Mouse (Mus musculus) frontal cortex, postnatal 36 days (tissue): ENCODE data around the gene Extl2.
A peak's percentile ranks its signal among the peaks of the same experiment; 100 is the strongest.

ENCODE experiments used
- DNase-seq, 2 experiments: peaks; one replicate each; pipeline ENCODE4 v3.0.0; 2022; ENCODE audit warnings: low spot score in 2 of 2

The Extl2 gene

GRCm38 (mm10) chr3:116006978-116007940 lies at the start of gene Extl2, which contains the start of gene Slc30a7:
Gene Extl2 (plus strand): TSS chr3:116007462.
Gene Slc30a7 (minus strand): TSS chr3:116007406.
- DNase-seq: peak; percentile 77 to 80

- DNase-seq: no peak
Observed at GRCm38 (mm10) chr3:115961311-115962027, 45.8 kb upstream of the Extl2 start.

GRCm38 (mm10) chr3:115962028-115962415 lies 45.2 kb upstream of the Extl2 start:
- no peak for DNase-seq

- no peak for DNase-seq
Observed at GRCm38 (mm10) chr3:115963597-115963996, 43.7 kb upstream of the Extl2 start.

- DNase-seq: no peak
Observed at GRCm38 (mm10) chr3:115964071-115964470, 43.2 kb upstream of the Extl2 start.

- DNase-seq: no peak
Observed at GRCm38 (mm10) chr3:115968745-115969530, 38.3 kb upstream of the Extl2 start.

- no peak for DNase-seq
Observed at GRCm38 (mm10) chr3:115971045-115971785, 36.0 kb upstream of the Extl2 start.

GRCm38 (mm10) chr3:115971891-115972646 lies 35.2 kb upstream of the Extl2 start:
- DNase-seq: no peak

- no peak for DNase-seq
Observed at GRCm38 (mm10) chr3:115974228-115974627, 33.0 kb upstream of the Extl2 start.

GRCm38 (mm10) chr3:115974995-115975394 lies 32.3 kb upstream of the Extl2 start:
- DNase-seq: no peak

- DNase-seq: no peak
Observed at GRCm38 (mm10) chr3:115979000-115979399, 28.3 kb upstream of the Extl2 start.

GRCm38 (mm10) chr3:115983217-115983616 lies 24.0 kb upstream of the Extl2 start:
- DNase-seq: peak in 1 of 2 experiments; percentile 25

- DNase-seq: no peak
Observed at GRCm38 (mm10) chr3:115984653-115985052, 22.6 kb upstream of the Extl2 start.

GRCm38 (mm10) chr3:115985183-115985892 lies 21.9 kb upstream of the Extl2 start:
- no peak for DNase-seq

- DNase-seq: no peak
Observed at GRCm38 (mm10) chr3:115992103-115992502, 15.2 kb upstream of the Extl2 start.

- no peak for DNase-seq
Observed at GRCm38 (mm10) chr3:115992588-115992987, 14.7 kb upstream of the Extl2 start.

- DNase-seq: no peak
Observed at GRCm38 (mm10) chr3:115993025-115993424, 14.2 kb upstream of the Extl2 start.

- no peak for DNase-seq
Observed at GRCm38 (mm10) chr3:115996929-115997328, 10.3 kb upstream of the Extl2 start.

- peak; percentile 29 to 31 for DNase-seq
Observed at GRCm38 (mm10) chr3:116006284-116006977, 831 bp upstream of the Extl2 start.
